Mouse (Mus musculus): ENCODE data around the gene Fbn1. TPM values are rescaled to one million over a fixed set of nuclear protein-coding genes. Genes with fewer than 3 reads are reported as not detected.

Fbn1 gene
- polyA plus RNA-seq, 1 experiment from 2014 or later = 9.9 TPM

GRCm38 (mm10) chr2:125494831-125495812 lies 12.7 kb downstream of the Fbn1 start:
- no peak for TF ChIP-seq CTCF (IDR thresholded peaks at IDR 0.05; ENCODE audit: low read depth)
- Histone ChIP-seq H3K9ac (ENCODE audit: low read depth, low read length) (no peak overlapping the region), H3K27ac (ENCODE audit: low read depth, low read length) (no peak overlapping the region), H3K4me2 (replicated peaks; ENCODE audit: low read depth) (no peak overlapping the region), H3K4me3 (ENCODE audit: low read depth, low read length) (no peak overlapping the region), H3K9me3 (ENCODE audit: control insufficient read depth) (no peaks in the 10 kb centered on the region), H3K36me3 (ENCODE audit: control insufficient read depth, insufficient read depth) (no peaks in the 10 kb centered on the region), H3K4me1 (replicated peaks; ENCODE audit: control insufficient read depth, insufficient read depth, low read length) (no peaks in the 10 kb centered on the region), H3K27me3 (replicated peaks; ENCODE audit: control insufficient read depth, insufficient read depth, low read length) (no peaks in the 10 kb centered on the region)
- ATAC-seq = no peak
- WGBS = 65% methylated on average over 20 of the region's 20 CpGs

- H3K27ac ChIP-seq (ENCODE audit: low read depth, low read length) = no peak overlapping the region
- H3K36me3 ChIP-seq (ENCODE audit: control insufficient read depth, insufficient read depth) = no peaks in the 10 kb centered on the region
- no peak overlapping the region for H3K4me3 ChIP-seq (ENCODE audit: low read depth, low read length)
- no peaks in the 10 kb centered on the region for H3K9me3 ChIP-seq (ENCODE audit: control insufficient read depth)
- H3K27me3 ChIP-seq (replicated peaks; ENCODE audit: control insufficient read depth, insufficient read depth, low read length) = no peaks in the 10 kb centered on the region
- no peak for TF ChIP-seq CTCF (IDR thresholded peaks at IDR 0.05; ENCODE audit: low read depth)
- no peak overlapping the region for H3K4me2 ChIP-seq (replicated peaks; ENCODE audit: low read depth)
- no peak overlapping the region for H3K9ac ChIP-seq (ENCODE audit: low read depth, low read length)
- WGBS = 96% methylated on average over 2 of the region's 2 CpGs
- no peaks in the 10 kb centered on the region for H3K4me1 ChIP-seq (replicated peaks; ENCODE audit: control insufficient read depth, insufficient read depth, low read length)
- ATAC-seq = no peak
Measured at GRCm38 (mm10) chr2:125494291-125494690, 13.5 kb downstream of the Fbn1 start.

GRCm38 (mm10) chr2:125492050-125492900 lies 15.5 kb downstream of the Fbn1 start:
- no peak for ATAC-seq
- Histone ChIP-seq H3K27me3 (replicated peaks; ENCODE audit: control insufficient read depth, insufficient read depth, low read length) (no peaks in the 10 kb centered on the region), H3K9me3 (ENCODE audit: control insufficient read depth) (no peaks in the 10 kb centered on the region), H3K9ac (ENCODE audit: low read depth, low read length) (no peak overlapping the region), H3K4me2 (replicated peaks; ENCODE audit: low read depth) (no peak overlapping the region), H3K36me3 (ENCODE audit: control insufficient read depth, insufficient read depth) (no peaks in the 10 kb centered on the region), H3K27ac (ENCODE audit: low read depth, low read length) (no peak overlapping the region), H3K4me3 (ENCODE audit: low read depth, low read length) (no peak overlapping the region), H3K4me1 (replicated peaks; ENCODE audit: control insufficient read depth, insufficient read depth, low read length) (no peaks in the 10 kb centered on the region)
- 50% methylated on average over 15 of the region's 15 CpGs for WGBS
- TF ChIP-seq CTCF (IDR thresholded peaks at IDR 0.05; ENCODE audit: low read depth) = no peak

- TF ChIP-seq CTCF (IDR thresholded peaks at IDR 0.05; ENCODE audit: low read depth) = no peak
- Histone ChIP-seq H3K27me3 (replicated peaks; ENCODE audit: control insufficient read depth, insufficient read depth, low read length) (no peaks in the 10 kb centered on the region), H3K9me3 (ENCODE audit: control insufficient read depth) (no peaks in the 10 kb centered on the region), H3K9ac (ENCODE audit: low read depth, low read length) (no peak overlapping the region), H3K36me3 (ENCODE audit: control insufficient read depth, insufficient read depth) (no peaks in the 10 kb centered on the region), H3K27ac (ENCODE audit: low read depth, low read length) (no peak overlapping the region), H3K4me2 (replicated peaks; ENCODE audit: low read depth) (no peak overlapping the region), H3K4me1 (replicated peaks; ENCODE audit: control insufficient read depth, insufficient read depth, low read length) (no peaks in the 10 kb centered on the region), H3K4me3 (ENCODE audit: low read depth, low read length) (no peak overlapping the region)
- 91% methylated on average over 1 of the region's 1 CpGs for WGBS
- no peak for ATAC-seq
Measured at GRCm38 (mm10) chr2:125489979-125490378, 17.8 kb downstream of the Fbn1 start.

- Histone ChIP-seq H3K9ac (ENCODE audit: low read depth, low read length) (no peak overlapping the region), H3K27me3 (replicated peaks; ENCODE audit: control insufficient read depth, insufficient read depth, low read length) (no peaks in the 10 kb centered on the region), H3K36me3 (ENCODE audit: control insufficient read depth, insufficient read depth) (no peaks in the 10 kb centered on the region), H3K9me3 (ENCODE audit: control insufficient read depth) (no peaks in the 10 kb centered on the region), H3K27ac (ENCODE audit: low read depth, low read length) (no peak overlapping the region), H3K4me3 (ENCODE audit: low read depth, low read length) (no peak overlapping the region), H3K4me2 (replicated peaks; ENCODE audit: low read depth) (no peak overlapping the region), H3K4me1 (replicated peaks; ENCODE audit: control insufficient read depth, insufficient read depth, low read length) (no peaks in the 10 kb centered on the region)
- no peak for TF ChIP-seq CTCF (IDR thresholded peaks at IDR 0.05; ENCODE audit: low read depth)
- no peak for ATAC-seq
- 75% methylated on average over 9 of the region's 9 CpGs for WGBS
Measured at GRCm38 (mm10) chr2:125484910-125485309, 22.9 kb downstream of the Fbn1 start.

- H3K27me3 ChIP-seq (replicated peaks; ENCODE audit: control insufficient read depth, insufficient read depth, low read length) = no peaks in the 10 kb centered on the region
- H3K36me3 ChIP-seq (ENCODE audit: control insufficient read depth, insufficient read depth) = no peaks in the 10 kb centered on the region
- H3K4me1 ChIP-seq (replicated peaks; ENCODE audit: control insufficient read depth, insufficient read depth, low read length) = no peaks in the 10 kb centered on the region
- no peak overlapping the region for H3K27ac ChIP-seq (ENCODE audit: low read depth, low read length)
- H3K9me3 ChIP-seq (ENCODE audit: control insufficient read depth) = no peaks in the 10 kb centered on the region
- no peak overlapping the region for H3K4me3 ChIP-seq (ENCODE audit: low read depth, low read length)
- no peak overlapping the region for H3K4me2 ChIP-seq (replicated peaks; ENCODE audit: low read depth)
- H3K9ac ChIP-seq (ENCODE audit: low read depth, low read length) = no peak overlapping the region
- no peak for ATAC-seq
- TF ChIP-seq CTCF (IDR thresholded peaks at IDR 0.05; ENCODE audit: low read depth) = no peak
Measured at GRCm38 (mm10) chr2:125484164-125484563, 23.6 kb downstream of the Fbn1 start.

Measured in intestine, postnatal 0 days (tissue).